21 mouse cellular contexts compared by ENCODE assay signal in genomic region chr15:80399451-80399850, GRCm38 (mm10).
DNase-seq lines count a peak whose midpoint lies in the region; ATAC-seq lines count a peak whose summit lies in the region.
"Had no signal": no experiment of that assay in that cellular context is flagged by ENCODE, and none has a peak within 500 bp of the region (broad histone marks: within the 10 kb centered on the region; RNA-seq: fewer than 3 reads in every experiment).

No protein-coding gene starts in this region.

- 69% methylated on average over 1 of the region's 1 CpGs for WGBS in midbrain, embryonic 15.5 days

- peak; percentile 56 for DNase-seq in cerebellum, adult 11-12 months
- no peak for DNase-seq in cerebellum, postnatal 4 days (ENCODE audit: low spot score in 2 of 2)
- peak; percentile 32 for DNase-seq in cerebellum, adult 8-10 months
- peak; percentile 61 for DNase-seq in cerebellum, adult 9-11 months
- peak; percentile 22 to 24 for DNase-seq in cerebellum, postnatal 36 days
- no peak for DNase-seq in left cerebral cortex, postnatal 4 days
- DNase-seq: adrenal gland, adult 8-10 months; adrenal gland, postnatal 25 days; gastrocnemius, postnatal 10 days; heart, adult 11 months; kidney, adult 2 months had no signal

- H3K9ac ChIP-seq in midbrain, embryonic 15.5 days, result no peak overlapping the region
- H3K9ac ChIP-seq: embryonic facial prominence, embryonic 12.5 days; embryonic facial prominence, embryonic 15.5 days; hindbrain, embryonic 12.5 days; hindbrain, embryonic 15.5 days had no signal

- H3K36me3 ChIP-seq in midbrain, embryonic 15.5 days (replicated peaks), result no peaks in the 10 kb centered on the region
- H3K36me3 ChIP-seq: embryonic facial prominence, embryonic 12.5 days; embryonic facial prominence, embryonic 15.5 days; hindbrain, embryonic 12.5 days; hindbrain, embryonic 15.5 days had no signal

- no peak overlapping the region for H3K27ac ChIP-seq in midbrain, embryonic 15.5 days
- H3K27ac ChIP-seq: embryonic facial prominence, embryonic 12.5 days; embryonic facial prominence, embryonic 15.5 days; hindbrain, embryonic 12.5 days; hindbrain, embryonic 15.5 days had no signal

- H3K4me2 ChIP-seq in midbrain, embryonic 15.5 days, result no peak overlapping the region
- H3K4me2 ChIP-seq: embryonic facial prominence, embryonic 12.5 days; embryonic facial prominence, embryonic 15.5 days; heart, embryonic 11.5 days; hindbrain, embryonic 12.5 days; hindbrain, embryonic 15.5 days had no signal

- intact Hi-C loops in left cerebral cortex, postnatal 4 days (cut with DNase I), result no loop called here

- no peak for ATAC-seq in cerebellum, adult (ENCODE audit: insufficient number of reproducible peaks, low FRiP score, low TSS enrichment)
- no peak for ATAC-seq in midbrain, embryonic 15.5 days (replicated peaks)
- ATAC-seq: activated CD4-positive, CD25-positive, alpha-beta regulatory T cell, adult 4 months; forebrain, embryonic 14.5 days; intestine, postnatal 0 days had no signal

- no peak overlapping the region for H3K4me3 ChIP-seq in midbrain, embryonic 15.5 days
- H3K4me3 ChIP-seq: embryonic facial prominence, embryonic 12.5 days; embryonic facial prominence, embryonic 15.5 days; hindbrain, embryonic 12.5 days; hindbrain, embryonic 15.5 days had no signal

- H3K27me3 ChIP-seq in midbrain, embryonic 15.5 days (replicated peaks), result no peaks in the 10 kb centered on the region
- H3K27me3 ChIP-seq: embryonic facial prominence, embryonic 12.5 days; embryonic facial prominence, embryonic 15.5 days; hindbrain, embryonic 12.5 days; hindbrain, embryonic 15.5 days had no signal

- H3K4me1 ChIP-seq in midbrain, embryonic 15.5 days, result peaks cover 15% of the 10 kb centered on the region
- H3K4me1 ChIP-seq: embryonic facial prominence, embryonic 12.5 days; embryonic facial prominence, embryonic 15.5 days had no signal

- no peaks in the 10 kb centered on the region for H3K9me3 ChIP-seq in midbrain, embryonic 15.5 days
- H3K9me3 ChIP-seq: embryonic facial prominence, embryonic 12.5 days; embryonic facial prominence, embryonic 15.5 days; hindbrain, embryonic 15.5 days had no signal

Comparison
In these comparisons a context has a peak if more than half of its experiments do, and no peak if none do; other contexts are left out.
1. DNase-seq: peak in cerebellum, adult 11-12 months (single experiment), cerebellum, adult 8-10 months (single experiment), cerebellum, adult 9-11 months (single experiment) and cerebellum, postnatal 36 days (2 of 2); none in cerebellum, postnatal 4 days (0 of 2) and left cerebral cortex, postnatal 4 days (single experiment).